Mouse (Mus musculus): Measurements from ENCODE around the gene 1110051M20Rik.

The 1110051M20Rik gene

DNA sequence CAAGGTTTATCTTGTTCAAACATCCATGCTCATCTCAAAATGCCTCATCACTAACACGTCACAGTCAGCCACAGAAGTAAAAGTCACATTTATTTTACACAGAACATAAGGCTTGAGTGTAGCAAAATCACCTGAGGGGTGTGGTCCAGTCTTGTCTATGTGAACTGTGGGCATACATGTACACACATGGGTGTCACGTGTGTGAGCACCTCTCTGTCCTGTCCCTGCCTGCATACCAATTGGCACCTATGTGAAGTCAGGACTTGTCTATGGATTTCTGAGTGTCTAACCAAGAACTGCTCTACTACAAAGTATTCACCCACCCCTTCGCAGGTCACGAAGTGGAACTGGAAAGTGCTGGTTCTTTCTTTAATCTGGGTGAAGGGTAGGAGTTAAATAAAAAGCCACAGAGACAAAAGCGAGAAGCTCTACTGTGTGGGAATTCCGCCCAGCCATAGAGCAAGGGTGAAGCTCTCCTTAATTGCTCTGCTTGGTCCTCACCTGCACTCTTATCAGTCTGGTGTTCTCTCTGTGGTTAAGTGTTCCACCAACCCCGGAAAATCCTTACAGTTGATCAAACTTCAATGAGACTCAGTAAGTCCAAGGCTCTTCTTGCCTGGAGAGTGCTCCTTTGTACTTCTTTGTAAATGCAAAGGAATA lies 20.3 kb downstream of the 1110051M20Rik start:
- DNase-seq (ENCODE audit: extremely low read depth, low read depth, low spot score) = no peak

DNA sequence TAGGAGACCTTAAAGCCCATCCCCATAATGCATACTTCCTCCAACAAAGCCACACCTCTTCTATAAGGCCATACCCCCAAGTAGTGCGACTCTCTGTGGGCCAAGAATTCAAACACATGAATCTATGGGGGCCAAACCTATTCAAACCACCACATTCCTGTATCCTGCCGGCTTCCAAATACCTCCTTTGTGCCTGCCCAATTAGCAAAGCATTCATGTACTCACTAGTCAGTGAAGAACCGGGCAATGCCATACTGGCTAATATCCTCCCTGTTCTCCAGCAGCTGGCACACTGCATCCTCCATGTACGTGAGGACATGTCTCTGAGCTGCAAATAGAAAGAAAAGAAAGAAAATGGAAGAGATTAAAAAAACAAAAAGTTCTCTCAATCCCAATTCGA lies 22.9 kb downstream of the 1110051M20Rik start:
- no peak for DNase-seq (ENCODE audit: extremely low read depth, low read depth, low spot score)

DNA sequence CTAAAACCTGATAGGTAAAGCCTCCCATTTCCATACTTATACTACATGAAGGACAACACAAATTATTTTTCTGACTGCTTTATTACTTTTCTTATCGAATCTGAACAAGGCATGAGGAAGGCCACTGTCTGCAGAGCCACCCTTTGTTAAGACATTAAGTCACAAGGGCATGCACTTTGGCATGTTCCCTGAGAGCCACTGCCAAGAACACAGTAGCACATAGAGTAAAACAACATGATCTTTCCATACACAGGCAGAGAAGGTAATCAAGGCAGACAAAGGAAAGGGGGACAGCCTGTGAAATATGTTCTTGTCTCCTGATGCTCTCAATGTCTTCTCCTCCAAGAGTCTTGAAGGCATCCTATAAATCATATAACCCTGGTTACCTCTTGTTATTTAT lies 30.7 kb downstream of the 1110051M20Rik start:
- no peak for DNase-seq (ENCODE audit: extremely low read depth, low read depth, low spot score)

DNA sequence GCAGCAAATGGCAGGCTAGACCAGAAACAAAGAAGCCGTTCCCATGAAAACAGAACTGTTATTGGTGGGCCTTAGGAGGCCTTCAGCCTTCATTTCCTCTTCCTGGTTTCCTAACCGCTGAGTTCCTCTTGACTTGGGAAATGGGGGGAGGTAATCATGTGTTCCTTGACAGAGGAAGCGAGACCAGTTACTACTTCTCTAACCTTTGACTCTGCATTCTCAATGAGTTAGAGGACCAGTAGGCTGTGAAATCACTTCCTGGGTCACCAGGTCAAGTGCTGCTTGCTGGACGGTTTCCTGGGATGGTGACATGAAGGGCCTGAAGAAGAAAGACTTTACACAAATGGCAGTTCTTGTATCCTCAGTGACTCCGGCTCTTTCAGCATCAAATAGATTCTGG lies 32.1 kb downstream of the 1110051M20Rik start:
- DNase-seq (ENCODE audit: extremely low read depth, low read depth, low spot score) = no peak

DNA sequence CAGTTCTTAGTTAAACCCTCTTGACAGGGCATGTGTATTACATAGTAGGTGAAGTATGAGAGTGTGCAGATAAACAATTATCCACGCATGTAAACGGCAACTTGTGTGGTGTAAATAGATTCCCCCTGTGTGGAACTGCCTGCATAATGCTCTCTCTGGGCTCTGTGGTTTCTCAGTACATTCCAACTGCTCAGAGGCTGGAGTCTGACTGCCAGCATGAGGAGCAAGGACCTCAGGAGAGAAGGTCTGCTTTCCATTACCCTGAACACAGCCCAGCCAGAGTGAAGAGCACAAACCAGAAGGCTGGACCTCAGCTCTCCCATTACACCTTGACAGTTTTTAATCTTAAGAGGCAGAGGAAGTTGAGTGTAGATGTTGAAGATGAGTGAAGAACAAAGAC lies 33.0 kb downstream of the 1110051M20Rik start:
- DNase-seq (ENCODE audit: extremely low read depth, low read depth, low spot score) = no peak

DNA sequence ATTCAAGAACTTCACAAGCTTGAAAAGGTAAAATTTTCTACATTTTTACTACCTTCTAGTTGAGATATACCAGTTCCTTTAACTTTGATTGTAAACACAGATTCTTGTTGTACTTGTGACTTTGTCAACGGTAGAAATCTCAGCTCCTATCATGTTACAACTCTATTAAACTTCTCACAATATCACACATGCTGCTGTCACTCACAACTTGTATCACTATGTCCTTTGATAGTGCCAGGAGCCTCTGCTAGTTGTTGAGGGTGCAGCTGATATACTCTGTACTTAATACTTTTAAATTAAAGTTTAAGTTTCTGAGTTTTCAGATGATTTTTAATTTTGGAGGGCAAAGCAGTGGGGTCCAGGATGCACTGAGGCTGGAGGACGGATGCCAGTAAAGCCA lies 36.5 kb downstream of the 1110051M20Rik start:
- no peak for DNase-seq (ENCODE audit: extremely low read depth, low read depth, low spot score)

DNA sequence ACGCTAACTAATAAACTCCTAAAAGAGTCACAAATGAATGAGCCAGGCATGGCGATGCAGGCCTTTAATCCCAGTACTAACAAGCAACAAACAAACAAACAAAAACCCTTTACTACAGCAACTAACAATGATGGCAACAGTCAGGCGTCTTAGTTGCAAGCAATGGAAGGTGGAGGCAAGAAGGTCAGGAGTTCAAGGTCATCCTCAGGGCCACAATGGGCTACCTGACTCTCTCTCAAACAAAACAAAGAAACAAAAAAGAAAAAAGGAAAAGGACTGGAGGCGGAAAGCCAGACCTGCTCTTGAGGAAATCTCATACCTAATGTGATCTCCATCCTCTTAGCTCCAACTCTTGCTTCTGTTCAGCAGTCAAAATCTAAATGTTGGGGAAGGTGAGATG lies 39.4 kb downstream of the 1110051M20Rik start:
- no peak for DNase-seq (ENCODE audit: extremely low read depth, low read depth, low spot score)

DNA sequence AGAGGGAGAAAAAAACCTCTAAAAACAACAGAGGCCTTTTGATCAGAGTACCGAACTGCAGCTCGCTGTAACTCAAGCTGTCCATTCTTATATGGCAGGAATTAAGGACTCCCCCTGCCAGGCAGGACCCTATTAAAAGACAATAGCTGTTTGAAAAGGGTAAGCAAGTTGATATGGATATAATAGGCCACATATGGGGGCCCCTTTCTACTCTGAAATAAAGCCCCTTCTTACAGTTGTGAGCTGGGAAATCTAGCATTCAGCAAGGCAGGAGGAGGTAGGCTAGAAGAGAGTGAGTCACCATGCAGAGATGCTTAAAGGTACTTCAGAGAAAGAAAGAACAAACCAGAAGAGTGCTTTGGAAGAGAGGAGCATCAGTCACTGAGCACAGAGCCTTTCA lies 44.8 kb downstream of the 1110051M20Rik start:
- no peak for DNase-seq (ENCODE audit: extremely low read depth, low read depth, low spot score)

DNA sequence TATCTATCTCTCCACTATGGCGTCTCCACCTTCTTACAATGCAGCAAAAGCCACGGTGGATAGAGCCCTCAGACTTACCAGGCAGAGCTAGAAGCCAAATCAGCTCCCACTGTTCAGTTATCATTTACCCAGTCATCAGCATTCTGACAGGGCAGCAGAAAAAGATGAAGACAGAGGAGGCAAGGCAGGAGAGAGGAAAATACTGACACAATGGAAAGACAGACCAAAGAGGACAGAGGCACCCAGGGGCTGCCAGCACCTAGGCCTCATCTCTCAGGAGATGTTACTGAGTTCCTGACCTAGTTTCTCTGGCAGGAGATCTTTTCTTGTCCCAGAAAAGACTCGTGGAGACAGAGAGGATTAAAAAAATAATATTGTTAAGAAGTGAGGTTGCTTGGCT lies 45.3 kb downstream of the 1110051M20Rik start:
- no peak for DNase-seq (ENCODE audit: extremely low read depth, low read depth, low spot score)

DNA sequence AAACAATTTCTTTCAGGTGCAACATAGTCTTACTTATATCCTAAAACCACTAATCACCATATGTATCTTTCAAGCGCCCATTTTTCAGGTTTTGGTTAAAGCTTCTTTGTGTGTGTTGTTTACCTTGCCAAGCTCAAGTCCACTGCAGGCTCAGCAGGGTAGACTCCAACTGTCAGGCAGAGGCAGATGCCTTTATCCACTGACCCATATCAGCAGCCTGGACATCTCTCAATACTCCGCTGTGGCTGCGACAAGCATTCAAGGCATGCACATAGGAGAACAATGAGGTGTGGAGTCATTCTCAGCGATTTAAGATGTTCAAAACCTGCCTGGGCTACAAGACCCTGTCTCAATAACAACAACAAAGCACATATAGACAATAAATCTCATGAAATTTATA lies 50.4 kb downstream of the 1110051M20Rik start:
- DNase-seq (ENCODE audit: extremely low read depth, low read depth, low spot score) = no peak

DNA sequence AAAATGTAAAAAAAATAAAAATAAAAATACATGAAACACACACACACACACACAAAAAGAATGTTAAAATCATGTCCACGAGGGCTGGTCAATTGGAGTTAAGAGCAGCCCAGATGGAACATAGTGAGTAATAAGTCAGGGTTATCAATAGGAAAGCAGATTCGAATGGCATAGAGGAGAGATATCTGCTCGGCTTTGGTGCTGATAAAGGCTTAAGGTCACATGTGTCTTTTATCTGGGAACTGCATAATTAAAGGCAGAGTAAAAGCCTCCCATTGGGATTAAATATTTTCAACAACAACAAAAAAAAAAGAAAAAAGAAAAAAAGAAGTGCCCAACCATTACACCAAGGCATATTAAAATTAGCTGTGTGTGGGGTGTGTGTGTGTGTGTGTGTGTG lies 55.8 kb downstream of the 1110051M20Rik start:
- no peak for DNase-seq (ENCODE audit: extremely low read depth, low read depth, low spot score)

DNA sequence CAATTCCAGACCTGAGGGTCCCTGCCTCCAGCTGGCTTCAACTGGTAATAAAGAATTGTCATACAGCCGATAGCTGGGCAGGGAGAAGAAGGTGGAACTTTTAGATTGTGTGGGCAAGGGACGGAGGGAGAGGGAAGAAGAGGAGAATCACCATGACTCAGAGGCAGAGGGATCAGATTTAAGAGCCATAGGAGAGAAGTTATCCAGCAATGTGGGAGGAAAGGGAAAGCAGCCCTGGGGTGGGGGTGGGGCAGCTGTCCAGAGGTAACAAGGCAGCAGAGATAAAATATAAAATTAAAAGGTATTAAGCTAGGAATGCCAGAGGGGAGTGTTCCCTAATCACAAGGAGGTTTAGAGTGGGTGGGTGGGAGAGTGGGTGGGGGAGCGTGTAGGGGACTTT lies 56.2 kb downstream of the 1110051M20Rik start:
- DNase-seq (ENCODE audit: extremely low read depth, low read depth, low spot score) = no peak

DNA sequence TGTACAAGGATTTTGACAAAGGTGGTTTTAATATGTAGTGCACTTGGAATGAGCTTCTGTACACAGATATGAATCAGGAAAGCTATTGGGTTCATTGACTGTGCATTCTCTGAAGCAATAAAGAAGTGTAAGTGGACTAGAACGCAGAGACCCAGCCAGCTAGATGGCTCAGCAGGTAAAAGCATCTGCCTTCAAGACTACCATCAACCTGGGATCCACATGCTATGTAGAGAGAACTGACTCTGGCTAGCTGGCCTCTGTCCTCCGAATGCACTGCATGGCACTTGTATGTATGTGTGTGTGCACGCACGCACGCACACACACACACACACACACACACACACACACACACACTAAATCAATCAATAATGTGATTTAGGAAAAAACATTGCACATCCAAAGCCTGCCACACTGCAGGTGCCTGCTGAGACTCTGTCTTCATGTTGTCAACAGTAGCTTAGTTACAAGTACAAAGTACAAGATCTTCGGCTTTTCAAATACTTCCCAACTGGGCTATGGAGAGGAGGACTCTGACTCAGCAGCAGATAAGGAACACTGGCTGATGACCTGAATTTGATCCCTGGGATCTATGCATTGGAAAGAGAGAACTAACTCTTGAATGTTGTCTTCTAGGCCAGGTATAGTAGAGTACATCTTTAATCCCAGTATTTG lies 57.1 kb downstream of the 1110051M20Rik start:
- no peak for DNase-seq (ENCODE audit: extremely low read depth, low read depth, low spot score)

DNA sequence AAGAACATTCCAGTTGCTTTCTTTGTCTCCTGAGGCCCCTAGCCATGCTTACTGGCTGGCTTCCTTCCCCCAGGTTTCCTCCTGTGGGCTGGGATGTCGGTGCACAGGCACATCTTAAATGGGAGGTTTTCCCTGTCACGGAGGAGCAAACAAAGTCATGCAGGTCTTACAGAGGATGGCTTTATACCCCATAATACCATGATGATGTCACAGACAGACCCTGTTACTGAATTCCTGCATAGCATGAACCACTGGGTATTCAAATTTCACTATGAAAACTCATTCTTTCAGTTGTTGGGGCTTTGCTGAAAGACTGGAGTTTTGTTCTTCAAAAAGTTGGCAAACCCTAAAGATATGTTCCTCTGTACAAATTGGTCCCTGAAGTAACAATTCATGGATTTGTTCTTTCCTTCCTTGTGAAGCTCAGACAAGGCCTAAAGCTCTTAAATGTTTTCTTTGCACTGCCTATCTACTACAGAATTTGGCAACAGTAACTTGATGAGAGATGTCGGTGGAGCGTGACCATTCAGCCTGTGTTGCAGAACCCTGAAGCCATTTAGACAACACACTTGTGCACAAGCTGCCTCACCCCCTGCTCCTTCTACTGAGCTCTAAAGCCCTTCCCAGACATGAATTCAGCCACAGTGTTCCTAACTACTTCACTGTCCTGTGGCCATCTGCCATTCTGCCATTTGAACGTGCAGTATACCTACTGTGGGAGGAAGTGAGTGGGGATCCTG lies 57.8 kb downstream of the 1110051M20Rik start:
- no peak for DNase-seq (ENCODE audit: extremely low read depth, low read depth, low spot score)

DNA sequence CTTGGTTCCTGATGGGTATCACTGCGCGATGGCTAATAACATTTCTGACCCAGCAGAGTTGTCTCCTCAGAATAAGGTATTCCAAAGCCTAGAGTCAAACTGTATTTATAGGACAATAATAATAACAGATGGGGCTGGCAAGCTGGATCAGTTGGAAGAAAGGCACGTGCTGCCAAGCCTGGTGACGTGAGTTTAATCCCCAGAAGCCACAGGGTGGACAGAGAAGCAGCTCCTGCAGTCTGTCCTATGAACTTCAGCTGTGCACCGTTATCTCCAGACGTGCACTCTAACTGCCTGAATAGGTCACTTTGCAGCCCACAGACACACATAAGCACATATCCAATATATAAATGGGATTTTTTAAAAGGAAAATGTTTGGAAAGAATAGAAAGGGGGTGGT lies 61.2 kb downstream of the 1110051M20Rik start:
- DNase-seq (ENCODE audit: extremely low read depth, low read depth, low spot score) = no peak

DNA sequence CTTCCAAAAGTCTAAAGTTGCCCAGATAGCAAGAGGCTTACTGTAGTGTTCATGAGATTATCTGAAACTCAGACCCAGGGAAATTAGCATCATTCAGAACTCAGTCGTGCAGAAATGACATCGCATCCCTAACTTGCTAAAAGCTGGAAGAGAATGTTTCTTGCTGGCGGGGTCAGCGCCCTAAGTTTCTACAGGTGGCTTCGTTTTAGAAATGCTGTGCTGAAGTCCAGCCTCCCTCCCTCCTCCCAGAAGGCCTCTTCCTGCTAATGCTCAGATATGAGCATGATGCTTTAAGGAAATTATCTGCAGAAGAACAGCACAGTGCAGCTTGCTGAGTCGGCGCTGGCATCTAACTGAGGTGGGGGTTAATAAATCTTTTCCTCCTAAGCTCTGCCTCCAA lies 67.5 kb downstream of the 1110051M20Rik start:
- no peak for DNase-seq (ENCODE audit: extremely low read depth, low read depth, low spot score)

DNA sequence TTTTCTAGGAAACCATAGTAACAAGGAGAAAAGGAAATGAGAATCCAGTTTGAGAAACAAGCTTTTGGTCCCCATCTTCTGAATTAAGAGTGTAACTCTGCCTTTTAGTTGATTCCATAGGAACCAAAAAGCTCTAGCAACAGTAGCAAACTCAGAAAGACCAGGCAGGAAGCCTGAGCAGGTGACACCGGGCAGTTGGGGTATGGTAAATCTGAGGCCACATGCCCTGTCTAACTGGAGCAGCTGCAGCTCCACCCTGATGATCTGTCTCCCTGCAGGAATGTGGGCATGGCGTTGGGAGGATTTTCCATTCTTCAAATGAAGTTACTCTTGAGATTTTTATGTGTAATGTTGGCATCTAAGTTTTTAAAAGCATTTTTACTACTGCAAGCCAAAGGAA lies 74.2 kb downstream of the 1110051M20Rik start:
- no peak for DNase-seq (ENCODE audit: extremely low read depth, low read depth, low spot score)

DNA sequence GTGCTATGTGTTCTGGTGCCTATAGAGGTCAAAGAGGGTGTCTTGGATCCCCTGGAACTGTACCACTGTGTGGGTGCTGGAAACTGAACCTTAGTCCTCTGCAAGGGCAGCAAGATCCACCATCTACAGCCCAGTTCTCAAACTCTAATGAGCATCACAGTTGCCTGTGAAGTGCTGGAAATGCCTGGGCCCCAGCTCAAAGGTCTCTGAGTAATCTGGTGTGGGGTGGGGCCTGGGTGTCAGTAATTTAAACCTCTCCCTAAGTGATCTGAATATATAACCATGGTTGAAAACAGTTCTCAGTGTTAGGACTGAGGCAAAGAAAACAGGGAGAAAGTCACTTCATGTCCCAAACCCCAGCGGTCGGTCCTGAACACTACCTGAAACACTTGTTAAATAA lies 81.2 kb downstream of the 1110051M20Rik start:
- DNase-seq (ENCODE audit: extremely low read depth, low read depth, low spot score) = no peak

DNA sequence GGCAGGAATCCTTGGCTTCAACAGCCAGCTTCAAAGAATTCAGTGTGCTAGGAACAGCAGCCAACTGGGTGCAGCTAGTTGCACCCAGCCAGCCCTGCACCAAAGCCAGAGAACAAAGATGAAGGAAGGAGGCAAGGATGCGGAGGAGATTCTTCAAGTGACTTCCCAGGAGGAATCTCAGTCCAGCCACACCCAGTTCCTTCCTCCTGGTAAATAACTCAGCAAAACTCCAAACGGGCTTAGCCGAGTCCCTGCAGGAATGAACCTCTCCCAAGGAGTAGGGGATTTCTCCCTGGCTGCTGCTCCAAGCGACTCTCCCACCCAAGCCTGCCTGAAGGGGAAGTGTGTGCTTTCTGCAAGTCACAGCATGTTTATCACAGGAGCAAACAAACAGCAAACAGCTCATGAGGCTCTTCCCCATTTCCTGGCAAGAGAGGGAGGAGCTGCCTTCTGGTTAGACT lies 83.4 kb downstream of the 1110051M20Rik start:
- no peak for DNase-seq (ENCODE audit: extremely low read depth, low read depth, low spot score)

DNA sequence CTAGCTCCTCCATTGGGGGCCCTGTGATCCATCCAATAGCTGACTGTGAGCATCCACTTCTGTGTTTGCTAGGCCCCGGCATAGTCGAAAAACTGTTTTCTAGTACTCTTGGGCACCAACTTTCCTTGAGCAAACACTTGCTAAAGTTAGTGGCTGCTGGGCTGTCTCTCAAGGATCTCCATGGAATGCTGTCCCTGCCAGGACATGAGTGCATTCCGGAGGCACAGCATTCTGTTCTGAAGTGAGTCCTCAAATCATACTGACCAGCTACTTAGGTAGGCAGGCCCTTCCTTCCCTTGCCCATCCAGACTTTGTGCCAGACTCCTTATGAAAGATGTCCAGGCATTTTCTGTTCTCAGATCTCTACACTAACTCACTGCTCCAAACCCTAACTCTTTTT lies 88.7 kb downstream of the 1110051M20Rik start:
- no peak for DNase-seq (ENCODE audit: extremely low read depth, low read depth, low spot score)

DNA sequence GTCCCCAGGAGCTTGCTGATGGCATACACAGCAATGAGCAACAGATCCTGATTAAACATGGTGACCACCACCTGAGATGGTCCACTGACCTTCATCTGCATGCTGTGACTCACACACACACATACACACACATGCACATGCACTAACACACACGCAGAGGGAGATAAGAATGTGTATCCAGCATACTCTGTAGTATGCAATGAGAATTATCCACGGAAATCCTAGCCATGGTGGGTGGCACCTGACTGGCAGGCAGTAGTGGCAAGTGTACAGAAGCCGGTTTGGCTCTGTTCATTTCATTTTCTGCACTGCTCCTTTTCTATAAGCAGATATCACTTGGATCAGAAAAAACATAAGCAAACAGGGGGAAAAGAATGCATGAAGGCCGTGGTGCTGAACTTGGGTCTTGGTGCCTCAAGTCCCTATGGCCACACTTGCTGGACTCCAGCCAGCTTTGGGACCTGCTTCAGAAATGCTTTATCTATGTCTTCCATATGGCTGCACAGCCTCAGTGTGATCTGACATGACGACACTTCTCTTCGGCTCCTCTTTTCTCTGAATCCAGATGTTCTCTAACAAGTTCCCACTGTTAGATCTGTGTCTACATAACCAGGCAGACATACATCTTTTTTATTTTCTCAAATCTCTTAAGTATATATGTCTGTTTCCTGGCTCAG lies 89.6 kb downstream of the 1110051M20Rik start:
- DNase-seq (ENCODE audit: extremely low read depth, low read depth, low spot score) = no peak

DNA sequence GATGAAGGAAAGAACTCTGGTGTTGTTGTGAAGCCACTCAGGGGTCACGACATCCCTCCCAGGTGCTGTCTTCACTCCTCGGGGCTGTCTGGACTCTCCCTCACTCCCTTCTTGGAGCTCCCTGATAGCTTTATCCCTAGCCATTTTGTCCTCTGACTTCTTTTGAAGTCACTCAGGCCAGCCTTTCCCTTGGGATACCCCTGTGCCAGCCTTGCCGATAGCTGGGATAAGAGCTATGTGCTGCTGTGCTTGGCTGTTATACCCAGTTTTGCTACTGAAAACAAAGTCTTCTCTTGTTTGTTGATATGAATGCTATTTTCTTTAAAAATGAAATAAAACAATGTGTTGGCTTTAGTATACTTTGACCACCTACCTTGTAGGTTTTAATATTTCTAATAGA lies 90.7 kb downstream of the 1110051M20Rik start:
- DNase-seq (ENCODE audit: extremely low read depth, low read depth, low spot score) = no peak

All from fat pad, adult 2 months (tissue).